Mouse (Mus musculus) lung, postnatal 0 days (tissue): Measurements from ENCODE around the gene Mcoln3.

Experiments
- CTCF ChIP-seq: IDR thresholded peaks from 2 replicates; pipeline ENCODE4 v1.5.1; 2016; ENCODE audit warnings: antibody characterized with exemption, mild to moderate bottlenecking
- EP300 ChIP-seq: IDR thresholded peaks from 2 replicates; pipeline ENCODE4 v1.6.1; 2016; ENCODE audit warnings: antibody characterized with exemption, mild to moderate bottlenecking, control low read depth

GRCm38 (mm10) chr3:146117997-146118457 lies 777 bp downstream of the Mcoln3 start:
- TF ChIP-seq CTCF (no peak), EP300 (no peak)
